Mouse (Mus musculus) neural tube, embryonic 15.5 days (tissue): ENCODE results near the gene Ugt1a7c. TPM values are rescaled to one million over a fixed set of nuclear protein-coding genes. Genes with fewer than 3 reads are reported as not detected.
A peak's percentile ranks its signal among the peaks of the same experiment; 100 is the strongest.
"Not testable (repeated sequence)": the region's sequence is repeated elsewhere in the genome, so short reads cannot be mapped to it uniquely, and the experiment has no call there.

ENCODE experiments used
- ATAC-seq: fragments of 200-750 bp; cut with Nextera tagmentation; 2 replicates; pipeline ENCODE4 v1.8.0; 2017; ENCODE audit warnings: mild to moderate bottlenecking, moderate TSS enrichment, moderate library complexity; ENCODE audit not compliant: low FRiP score
- H3K27ac ChIP-seq: fragments of 300-500 bp; sonication (generic); replicated peaks from 2 replicates; pipeline ENCODE4 v1.5.1; 2015; ENCODE audit warnings: mild to moderate bottlenecking, inconsistent platforms
- H3K27me3 ChIP-seq: fragments of 300-500 bp; sonication (generic); replicated peaks from 2 replicates; pipeline ENCODE4 v1.6.1; 2015; ENCODE audit warnings: inconsistent platforms
- H3K36me3 ChIP-seq: fragments of 300-500 bp; sonication (generic); 2 replicates; pipeline ENCODE4 v1.6.1; 2015; ENCODE audit warnings: inconsistent platforms
- H3K4me1 ChIP-seq: fragments of 300-500 bp; sonication (generic); 2 replicates; pipeline ENCODE4 v1.6.1; 2015; ENCODE audit warnings: inconsistent platforms
- H3K4me2 ChIP-seq: fragments of 300-500 bp; sonication (generic); 2 replicates; pipeline ENCODE4 v1.6.1; 2015; ENCODE audit warnings: inconsistent platforms, mild to moderate bottlenecking, moderate library complexity
- H3K4me3 ChIP-seq: fragments of 300-500 bp; sonication (generic); replicated peaks from 2 replicates; pipeline ENCODE4 v1.5.1; 2015; ENCODE audit warnings: mild to moderate bottlenecking, inconsistent platforms
- H3K9ac ChIP-seq: fragments of 300-500 bp; sonication (generic); replicated peaks from 2 replicates; pipeline ENCODE4 v1.6.1; 2015; ENCODE audit warnings: mild to moderate bottlenecking, inconsistent platforms
- H3K9me3 ChIP-seq: fragments of 300-500 bp; sonication (generic); replicated peaks from 2 replicates; pipeline ENCODE4 v1.6.1; 2016; ENCODE audit warnings: inconsistent platforms
- WGBS: fragments of 180-500 bp; shearing (Covaris S2); methylation state at CpG from one replicate; pipeline ENCODE4 v1.1.7; 2015; ENCODE audit warnings: mixed read lengths; 5-methylcytosine and 5-hydroxymethylcytosine counted together
- polyA plus RNA-seq: library from polyadenylated mRNA; unstranded; fragments of >200 nt; fragmentation: Nextera tagmentation; extraction: Ambion mirVana; gene quantifications from 2 replicates; pipeline ENCODE4 v1.2.1, GENCODE M21; 2015

Ugt1a7c gene
- polyA plus RNA-seq: 1.5 and 3.7 TPM in 2 replicates

DNA sequence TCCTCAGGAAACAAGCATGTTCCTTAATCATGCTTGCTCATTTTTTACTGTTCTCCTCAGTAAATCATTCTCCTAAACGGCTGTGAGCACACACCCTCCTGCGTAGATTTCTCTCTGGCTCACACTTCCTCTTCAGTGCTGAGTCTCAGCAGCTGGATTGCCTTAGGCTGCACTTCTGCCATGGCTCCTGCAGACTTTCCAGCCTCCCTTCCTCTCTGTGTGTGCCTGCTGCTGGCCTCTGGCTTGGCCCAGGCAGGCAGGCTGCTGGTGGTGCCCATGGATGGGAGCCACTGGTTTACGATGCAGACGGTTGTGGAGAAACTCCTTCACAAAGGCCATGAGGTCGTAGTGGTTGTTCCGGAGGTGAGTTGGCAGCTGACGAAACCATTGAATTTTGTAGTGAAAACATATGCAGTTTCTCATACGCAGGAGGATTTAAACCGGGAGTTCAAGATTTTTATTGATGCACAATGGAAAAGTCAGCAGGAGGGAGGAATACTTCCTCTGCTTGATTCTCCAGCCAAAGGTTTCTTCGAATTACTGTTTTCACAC lies at the start of gene Ugt1a7c:
Gene Ugt1a7c (plus strand): TSS at position 122 of the 552 bp plus-strand sequence.
- H3K4me1 ChIP-seq: peaks cover 3% of the 10 kb centered on the region; the same call in 1 of the 2 replicates
- no peaks in the 10 kb centered on the region for H3K36me3 ChIP-seq
- 0 out of 2 replicates have a peak within 1 kb of the TSS, but pooled peaks have one; percentile 33 for H3K27ac ChIP-seq
- 60% methylated on average over 10 of the region's 10 CpGs for WGBS
- H3K27me3 ChIP-seq: no peaks in the 10 kb centered on the region
- H3K9me3 ChIP-seq: no peaks in the 10 kb centered on the region
- no peak within 1 kb of the TSS for H3K4me2 ChIP-seq
- H3K9ac ChIP-seq: no peak within 1 kb of the TSS
- no peak within 1 kb of the TSS for H3K4me3 ChIP-seq
- ATAC-seq: no peak

DNA sequence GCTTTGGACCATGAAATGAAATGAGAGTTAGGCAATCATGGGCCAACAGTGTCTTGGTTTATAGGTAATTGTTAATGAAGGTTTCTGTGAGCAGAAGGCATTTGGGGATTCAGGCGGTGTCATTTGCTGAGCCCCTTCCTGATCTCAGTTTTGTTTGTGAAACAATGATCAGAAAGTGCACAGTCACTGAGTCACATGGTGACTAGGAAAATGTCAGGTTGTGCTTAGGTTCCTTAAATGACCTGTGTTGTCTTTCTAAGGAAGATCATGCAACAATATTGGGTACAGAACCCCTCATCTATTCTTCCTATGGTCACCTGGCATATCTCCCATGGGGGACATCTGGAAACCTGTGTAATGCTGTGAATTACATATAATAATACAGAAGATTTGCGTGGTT lies 47.5 kb upstream of the Ugt1a7c start:
- H3K36me3 ChIP-seq, ATAC-seq: not testable (repeated sequence)

DNA sequence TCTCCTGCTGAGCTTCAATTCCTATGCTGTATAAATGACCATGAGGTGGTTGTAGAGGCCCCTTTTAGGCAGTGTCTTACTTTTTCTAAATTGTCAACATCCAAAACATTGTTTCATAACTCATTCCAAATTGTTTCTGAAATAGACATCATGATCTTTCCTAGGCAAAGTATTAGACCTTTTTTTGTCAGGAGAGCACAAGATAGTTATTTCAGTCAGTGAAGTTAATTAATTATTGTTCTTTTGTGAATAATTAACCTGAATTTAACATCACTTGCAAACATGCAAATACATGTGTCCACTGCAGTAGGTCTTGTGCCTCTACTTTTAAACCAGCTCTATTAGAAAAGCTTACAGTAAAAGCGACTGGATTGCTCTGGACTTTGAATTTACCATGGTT lies 39.8 kb upstream of the Ugt1a7c start, which contains the start of gene Ugt1a10:
Gene Ugt1a10 (plus strand): TSS at position 301 of the 400 bp plus-strand sequence.
- no peak within 1 kb of the TSS for H3K4me3 ChIP-seq
- no peaks in the 10 kb centered on the region for H3K27me3 ChIP-seq
- 91% methylated on average over 1 of the region's 1 CpGs for WGBS
- no peak within 1 kb of the TSS for H3K4me2 ChIP-seq
- no peak within 1 kb of the TSS for H3K9ac ChIP-seq
- no peaks in the 10 kb centered on the region for H3K36me3 ChIP-seq
- no peaks in the 10 kb centered on the region for H3K4me1 ChIP-seq
- H3K27ac ChIP-seq: no peak within 1 kb of the TSS
- no peaks in the 10 kb centered on the region for H3K9me3 ChIP-seq
- no peak for ATAC-seq

More for the DNA sequence above, 47.5 kb upstream of the Ugt1a7c start:
- H3K9me3 ChIP-seq, H3K9ac ChIP-seq, H3K4me3 ChIP-seq, H3K27ac ChIP-seq, H3K4me1 ChIP-seq, H3K4me2 ChIP-seq, H3K27me3 ChIP-seq: not testable (repeated sequence)
- 68% methylated on average over 2 of the region's 2 CpGs for WGBS

DNA sequence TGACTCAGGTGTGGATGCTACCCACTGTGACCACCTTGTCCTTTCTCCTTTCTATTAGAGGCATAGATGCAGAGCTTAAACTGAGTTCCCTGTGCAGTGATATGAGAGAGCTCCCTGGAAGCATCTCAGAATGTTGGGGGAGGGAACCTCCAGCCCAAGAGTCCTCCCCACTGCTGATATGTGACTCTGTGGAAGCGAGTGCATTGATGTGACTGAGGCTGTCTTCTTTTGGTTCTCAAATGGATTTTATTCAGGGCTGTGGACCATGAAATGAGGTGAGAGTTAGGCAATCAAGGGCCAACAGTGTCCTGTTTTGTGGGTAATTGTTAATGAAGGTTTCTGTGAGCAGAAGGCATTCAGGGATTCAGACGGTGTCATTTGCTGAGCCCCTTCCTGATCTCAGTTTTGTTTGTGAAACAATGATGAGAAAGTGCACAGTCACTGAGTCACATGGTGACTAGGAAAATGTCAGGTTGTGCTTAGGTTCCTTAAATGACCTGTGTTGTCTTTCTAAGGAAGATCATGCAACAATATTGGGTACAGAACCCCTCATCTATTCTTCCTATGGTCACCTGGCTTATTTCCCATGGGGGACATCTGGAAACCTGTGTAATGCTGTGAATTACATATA lies 28.3 kb upstream of the Ugt1a7c start:
- not testable (repeated sequence) for H3K4me3 ChIP-seq, H3K9ac ChIP-seq, H3K4me2 ChIP-seq, H3K27me3 ChIP-seq, H3K27ac ChIP-seq, ATAC-seq, H3K36me3 ChIP-seq, H3K4me1 ChIP-seq, H3K9me3 ChIP-seq
- 65% methylated on average over 1 of the region's 2 CpGs for WGBS

DNA sequence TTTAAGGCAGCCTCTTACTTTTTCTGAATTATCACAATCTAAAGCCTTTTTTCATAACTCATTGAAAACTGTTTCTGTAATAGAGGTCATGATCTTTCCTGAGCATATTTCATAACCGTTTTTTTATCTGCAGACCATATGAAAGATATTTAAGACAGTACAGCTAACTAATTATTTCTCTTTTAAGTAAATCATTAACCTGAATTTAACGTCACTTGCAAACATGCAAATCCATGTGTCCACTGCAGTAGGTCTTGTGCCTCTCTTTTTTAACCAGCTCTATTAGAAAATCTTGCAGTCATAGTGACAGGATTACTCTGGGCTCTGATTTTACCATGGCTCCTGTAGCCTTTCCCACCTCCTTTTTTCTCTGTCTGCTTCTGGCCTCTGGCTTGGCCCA lies 24.4 kb upstream of the Ugt1a7c start, which contains the start of gene Ugt1a9:
Gene Ugt1a9 (plus strand): TSS at position 306 of the 400 bp plus-strand sequence.
- Histone ChIP-seq H3K36me3 (no peaks in the 10 kb centered on the region), H3K27ac (no peak within 1 kb of the TSS), H3K4me1 (no peaks in the 10 kb centered on the region), H3K4me3 (no peak within 1 kb of the TSS), H3K27me3 (no peaks in the 10 kb centered on the region), H3K9me3 (no peaks in the 10 kb centered on the region), H3K9ac (no peak within 1 kb of the TSS), H3K4me2 (no peak within 1 kb of the TSS)
- WGBS: 82% methylated on average over 2 of the region's 2 CpGs
- no peak for ATAC-seq

DNA sequence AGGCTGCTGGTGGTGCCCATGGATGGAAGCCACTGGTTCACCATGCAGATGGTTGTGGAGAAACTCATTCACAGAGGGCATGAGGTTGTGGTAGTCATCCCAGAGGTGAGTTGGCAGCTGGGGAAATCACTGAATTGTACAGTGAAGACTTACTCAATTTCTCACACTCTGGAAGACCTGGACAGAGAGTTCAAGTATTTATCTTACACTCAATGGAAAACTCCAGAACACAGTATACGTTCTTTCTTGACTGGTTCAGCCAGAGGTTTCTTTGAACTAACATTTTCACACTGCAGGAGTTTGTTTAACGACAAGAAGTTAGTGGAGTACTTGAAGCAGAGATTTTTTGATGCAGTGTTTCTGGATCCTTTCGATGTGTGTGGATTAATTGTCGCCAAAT lies 24.0 kb upstream of the Ugt1a7c start:
- ATAC-seq: no peak

DNA sequence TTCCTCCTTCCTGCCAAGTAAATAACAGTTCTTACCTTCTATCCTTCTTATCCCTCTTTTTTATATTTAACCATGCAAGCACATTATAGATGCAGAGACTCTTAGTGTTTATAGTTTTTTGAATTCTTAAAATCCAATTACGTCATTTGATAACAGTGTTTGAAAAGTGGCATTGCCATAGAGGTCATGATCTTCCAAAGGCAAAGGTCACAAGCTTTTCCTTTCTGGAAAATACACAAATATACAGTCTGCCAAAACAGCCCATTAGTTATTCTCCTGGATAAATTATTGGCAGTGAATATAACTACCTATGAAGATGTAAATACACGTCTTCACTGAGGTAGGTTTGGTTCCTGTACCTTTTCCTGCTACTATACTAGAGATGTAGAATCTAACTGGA lies 20.4 kb upstream of the Ugt1a7c start:
- Histone ChIP-seq H3K4me1 (no peaks in the 10 kb centered on the region), H3K4me3 (no peak overlapping the region), H3K27me3 (no peaks in the 10 kb centered on the region), H3K9ac (no peak overlapping the region), H3K36me3 (no peaks in the 10 kb centered on the region), H3K4me2 (no peak overlapping the region), H3K27ac (no peak overlapping the region), H3K9me3 (no peaks in the 10 kb centered on the region)
- 89% methylated on average over 2 of the region's 2 CpGs for WGBS
- no peak for ATAC-seq

More for the DNA sequence above, 24.0 kb upstream of the Ugt1a7c start:
- H3K9ac ChIP-seq: no peak overlapping the region
- H3K4me2 ChIP-seq: no peak overlapping the region
- H3K4me1 ChIP-seq: no peaks in the 10 kb centered on the region
- no peaks in the 10 kb centered on the region for H3K27me3 ChIP-seq
- no peak overlapping the region for H3K4me3 ChIP-seq
- no peaks in the 10 kb centered on the region for H3K36me3 ChIP-seq
- H3K27ac ChIP-seq: no peak overlapping the region
- no peaks in the 10 kb centered on the region for H3K9me3 ChIP-seq
- 89% methylated on average over 4 of the region's 4 CpGs for WGBS

DNA sequence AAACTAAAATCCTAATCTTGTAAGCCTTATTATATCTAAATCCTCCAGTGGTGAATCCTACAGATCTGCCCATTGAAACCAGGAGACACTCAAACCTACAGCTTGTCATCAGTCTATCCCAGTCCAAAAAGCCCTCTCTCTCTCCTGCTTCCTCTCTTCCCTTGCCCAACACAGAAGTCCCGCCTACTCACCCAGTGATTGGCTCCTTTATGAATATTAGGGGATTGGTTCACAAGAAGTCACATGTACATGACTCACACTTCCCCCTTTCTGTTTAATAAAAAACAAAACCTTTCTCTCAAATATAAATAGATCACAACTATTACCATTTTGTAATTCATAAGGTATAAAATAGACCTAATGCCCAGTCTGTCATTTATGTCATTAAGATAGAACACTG lies 17.7 kb upstream of the Ugt1a7c start:
- H3K4me3 ChIP-seq: no peak overlapping the region
- H3K4me2 ChIP-seq: no peak overlapping the region
- 90% methylated on average over 1 of the region's 1 CpGs for WGBS
- no peaks in the 10 kb centered on the region for H3K36me3 ChIP-seq
- no peak overlapping the region for H3K9ac ChIP-seq
- ATAC-seq: no peak
- H3K4me1 ChIP-seq: no peaks in the 10 kb centered on the region
- H3K27me3 ChIP-seq: no peaks in the 10 kb centered on the region
- no peak overlapping the region for H3K27ac ChIP-seq
- H3K9me3 ChIP-seq: no peaks in the 10 kb centered on the region

DNA sequence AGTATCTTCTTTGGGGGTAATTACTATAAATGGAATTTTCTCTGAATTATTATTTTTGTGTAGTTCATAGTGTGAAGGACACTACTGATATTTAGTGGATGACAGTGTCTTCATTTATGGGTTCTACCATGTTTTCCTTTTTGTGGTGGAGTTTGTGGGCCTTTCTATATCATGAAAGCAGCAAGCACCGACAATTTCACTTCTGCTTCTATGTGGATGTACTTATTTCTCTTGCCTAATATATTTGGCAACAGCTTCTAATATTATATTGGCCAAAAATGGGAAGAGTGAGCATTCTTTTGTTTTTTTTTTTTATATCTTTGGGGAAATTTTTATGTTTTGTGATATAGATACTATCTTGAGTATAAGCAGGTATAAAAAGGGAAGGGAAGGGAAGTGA lies 13.2 kb upstream of the Ugt1a7c start:
- H3K27me3 ChIP-seq: no peaks in the 10 kb centered on the region
- no peak for ATAC-seq
- H3K4me3 ChIP-seq: no peak overlapping the region
- H3K4me2 ChIP-seq: no peak overlapping the region
- H3K9me3 ChIP-seq: no peaks in the 10 kb centered on the region
- H3K36me3 ChIP-seq: no peaks in the 10 kb centered on the region
- H3K9ac ChIP-seq: no peak overlapping the region
- WGBS: 92% methylated on average over 1 of the region's 1 CpGs
- H3K27ac ChIP-seq: no peak overlapping the region
- H3K4me1 ChIP-seq: no peaks in the 10 kb centered on the region

DNA sequence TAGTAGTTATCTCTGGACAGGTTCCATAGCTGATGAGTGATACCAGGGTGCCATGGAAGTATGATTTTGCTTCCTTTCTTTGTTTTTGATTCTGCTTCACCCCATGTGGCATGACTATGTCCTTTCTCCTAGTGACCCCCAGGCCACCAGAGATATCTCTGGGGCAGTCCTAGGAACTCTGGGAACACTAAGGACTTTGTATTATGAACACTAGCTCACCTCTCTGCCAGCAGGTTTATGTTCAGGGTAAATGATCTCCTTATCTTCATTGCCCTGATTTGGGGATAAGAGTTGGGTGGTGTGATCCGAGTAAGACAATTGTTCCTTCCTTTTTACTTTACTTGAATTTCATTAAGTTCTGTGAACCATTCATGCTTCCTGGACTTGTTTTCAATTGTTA lies 8.7 kb upstream of the Ugt1a7c start:
- no peak overlapping the region for H3K4me3 ChIP-seq
- H3K4me1 ChIP-seq: no peaks in the 10 kb centered on the region
- H3K4me2 ChIP-seq: no peak overlapping the region
- H3K9me3 ChIP-seq: no peaks in the 10 kb centered on the region
- no peak for ATAC-seq
- H3K9ac ChIP-seq: no peak overlapping the region
- H3K27ac ChIP-seq: no peak overlapping the region
- H3K27me3 ChIP-seq: no peaks in the 10 kb centered on the region
- 85% methylated on average over 1 of the region's 1 CpGs for WGBS
- no peaks in the 10 kb centered on the region for H3K36me3 ChIP-seq

DNA sequence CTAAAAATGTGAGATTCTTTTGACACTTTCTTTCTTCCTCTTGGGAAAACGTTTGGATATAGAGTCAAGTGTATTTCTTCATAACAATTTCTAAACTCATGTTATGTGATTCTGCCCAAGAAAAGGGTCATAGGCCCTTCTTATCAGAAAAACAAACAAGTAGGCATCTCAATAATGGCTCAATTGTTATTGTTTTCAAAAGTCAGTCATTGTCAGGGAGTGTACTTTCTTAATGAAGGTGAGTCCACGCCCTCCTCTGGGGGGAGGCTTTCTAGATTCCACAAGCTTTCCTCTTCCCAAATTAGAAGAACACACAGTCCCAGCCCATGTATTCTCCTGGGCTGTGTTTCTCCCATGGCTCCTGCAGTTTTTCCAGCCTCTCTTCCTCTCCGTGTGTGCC lies 7.3 kb upstream of the Ugt1a7c start, which contains the start of gene Ugt1a8:
Gene Ugt1a8 (plus strand): TSS at position 301 of the 400 bp plus-strand sequence.
- Histone ChIP-seq H3K4me3 (no peak within 1 kb of the TSS), H3K9me3 (no peaks in the 10 kb centered on the region), H3K4me2 (no peak within 1 kb of the TSS), H3K4me1 (no peaks in the 10 kb centered on the region), H3K9ac (no peak within 1 kb of the TSS), H3K27ac (no peak within 1 kb of the TSS), H3K27me3 (no peaks in the 10 kb centered on the region), H3K36me3 (no peaks in the 10 kb centered on the region)
- 81% methylated on average over 3 of the region's 3 CpGs for WGBS
- no peak for ATAC-seq

DNA sequence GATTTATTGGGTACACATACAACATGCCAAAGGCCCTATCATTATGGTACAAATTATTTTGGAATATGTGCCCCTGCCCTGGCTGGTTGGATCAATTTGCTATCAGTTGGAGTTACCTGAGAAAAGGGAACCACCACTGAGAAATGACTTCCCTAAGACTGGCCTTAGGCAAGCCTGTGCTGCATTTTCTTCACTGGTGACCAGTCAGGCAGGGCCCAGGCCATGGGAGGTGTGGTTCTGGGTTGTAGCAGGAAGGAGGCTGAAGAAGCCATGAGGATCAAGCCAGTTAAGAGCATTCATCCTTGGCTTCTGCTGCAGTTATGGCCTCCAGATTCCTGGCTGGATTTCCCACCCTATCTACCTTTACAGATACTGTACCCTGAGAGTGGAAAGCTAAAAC lies 2.5 kb upstream of the Ugt1a7c start:
- no peak overlapping the region for H3K9ac ChIP-seq
- no peaks in the 10 kb centered on the region for H3K36me3 ChIP-seq
- no peak overlapping the region for H3K27ac ChIP-seq
- no peaks in the 10 kb centered on the region for H3K9me3 ChIP-seq
- ATAC-seq: no peak
- peaks cover 3% of the 10 kb centered on the region; the same call in 1 of the 2 replicates for H3K4me1 ChIP-seq
- H3K4me2 ChIP-seq: no peak overlapping the region
- no peaks in the 10 kb centered on the region for H3K27me3 ChIP-seq
- H3K4me3 ChIP-seq: no peak overlapping the region
